Mouse (Mus musculus) duodenum, adult 2 months (tissue): Measurements from ENCODE around the gene Ccdc189. TPM values are rescaled to one million over a fixed set of nuclear protein-coding genes. Genes with fewer than 3 reads are reported as not detected.

Source experiments
- polyA plus RNA-seq: library from polyadenylated mRNA; depleted of rRNA; stranded (reverse); fragments of >200 nt; gene quantifications from 2 replicates; pipeline ENCODE4 v1.2.3, GENCODE M21; 2012; ENCODE audit warnings: low replicate concordance; rRNA removed

Gene Ccdc189
- polyA plus RNA-seq: 0.97 and 1.6 TPM in 2 replicates

GRCm38 (mm10) chr7:127588011-127588871 is at the start of gene Ccdc189, which contains the start of gene Rnf40:
Gene Ccdc189 (minus strand): TSS chr7:127588595.
Gene Rnf40 (plus strand): TSS chr7:127588767.

DNA sequence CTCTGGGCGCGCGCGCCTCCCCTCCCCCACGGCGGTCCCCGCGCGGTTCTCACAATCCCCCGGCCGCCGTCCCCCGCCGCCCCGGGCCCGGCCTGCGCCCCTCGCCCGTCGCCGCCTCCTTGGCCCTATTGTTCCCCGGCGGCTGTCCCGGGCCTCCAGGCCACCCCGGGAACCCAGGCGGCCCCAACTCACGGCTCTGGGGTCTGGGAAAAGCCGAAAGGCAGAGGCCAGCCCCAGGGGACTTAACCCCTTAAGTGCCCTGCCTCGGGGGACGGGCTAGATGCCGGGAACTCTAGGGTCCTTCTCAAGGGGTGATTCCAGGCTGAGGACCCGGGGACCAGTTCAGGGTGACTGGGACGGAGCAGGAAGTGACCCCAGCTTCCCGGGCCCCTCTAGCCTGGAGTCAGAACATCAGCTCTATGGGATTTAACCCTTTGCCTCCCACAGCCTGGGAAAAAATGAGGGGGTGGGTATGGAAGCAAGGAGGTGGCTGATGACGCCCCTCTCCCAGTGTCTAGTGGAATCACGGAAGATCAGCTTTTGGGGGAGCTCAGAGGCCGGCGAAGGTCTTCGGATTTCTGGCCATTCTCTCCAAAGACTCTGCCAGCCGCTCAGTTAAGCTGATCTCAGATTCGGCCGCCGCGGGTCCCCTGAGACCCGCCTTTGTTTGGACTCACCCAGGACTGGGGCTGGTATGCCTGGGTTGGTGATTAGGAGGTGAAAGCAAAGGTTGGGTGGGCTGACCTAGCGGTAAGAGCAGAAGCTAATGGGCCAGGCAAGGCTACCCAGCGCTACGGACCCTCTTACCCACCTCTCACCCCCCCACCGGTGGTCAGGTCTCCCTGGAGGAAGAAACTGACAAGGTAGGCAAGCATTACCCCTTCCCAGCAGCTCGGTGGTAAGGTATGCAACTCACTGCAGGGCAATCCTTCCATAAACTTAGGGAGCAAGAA is 26.8 kb upstream of the Ccdc189 start, which contains the start of gene Zfp629:
Gene Zfp629 (minus strand): TSS at position 907 of the 953 bp plus-strand sequence.

GRCm38 (mm10) chr7:127572895-127573471 is 15.4 kb downstream of the Ccdc189 start, which contains the start of gene Phkg2:
Gene Phkg2 (plus strand): TSS chr7:127573340.

GRCm38 (mm10) chr7:127561340-127561858 is 27.0 kb downstream of the Ccdc189 start, which contains the start of gene Tmem265:
Gene Tmem265 (plus strand): TSS chr7:127561390.

Other genes starting within 250 kb of the Ccdc189 start
- gene Zfp768, start 243.0 kb downstream of the Ccdc189 start, polyA plus RNA-seq: 54.7 and 77.2 TPM in 2 replicates
- 15.0 and 20.1 TPM in 2 replicates for gene Zfp747, start 212.5 kb downstream of the Ccdc189 start, polyA plus RNA-seq
- 5.3 and 6.4 TPM in 2 replicates for gene 9130019O22Rik, start 201.4 kb downstream of the Ccdc189 start, polyA plus RNA-seq
- gene E430018J23Rik, start 195.0 kb downstream of the Ccdc189 start, polyA plus RNA-seq: 13.3 and 15.1 TPM in 2 replicates
- gene Zfp764, start 181.8 kb downstream of the Ccdc189 start, polyA plus RNA-seq: 3.9 and 4.6 TPM in 2 replicates
- gene Zfp688, start 166.5 kb downstream of the Ccdc189 start, polyA plus RNA-seq: 21.7 and 35.2 TPM in 2 replicates
- gene Zfp689, start 139.4 kb downstream of the Ccdc189 start, polyA plus RNA-seq: 3.7 and 4.3 TPM in 2 replicates
- gene Prr14, start 129.0 kb downstream of the Ccdc189 start, polyA plus RNA-seq: 62.8 and 68.1 TPM in 2 replicates
- gene Fbrs, start 109.4 kb downstream of the Ccdc189 start, polyA plus RNA-seq: 36.5 and 43.2 TPM in 2 replicates
- 17.5 and 20.0 TPM in 2 replicates for gene Srcap, start 76.6 kb downstream of the Ccdc189 start, polyA plus RNA-seq
- 5.6 and 10.2 TPM in 2 replicates for gene Gm42715, start 69.0 kb downstream of the Ccdc189 start, polyA plus RNA-seq
- 1.2 and 3.0 TPM in 2 replicates for gene Tmem265, start 27.2 kb downstream of the Ccdc189 start, polyA plus RNA-seq
- 28.3 and 32.0 TPM in 2 replicates for gene Phkg2, start 15.3 kb downstream of the Ccdc189 start, polyA plus RNA-seq
- 15.9 and 16.2 TPM in 2 replicates for gene Rnf40, start 172 bp upstream of the Ccdc189 start, polyA plus RNA-seq
- 3.0 and 7.2 TPM in 2 replicates for gene Zfp629, start 27.2 kb upstream of the Ccdc189 start, polyA plus RNA-seq
- 30.7 and 46.2 TPM in 2 replicates for gene Bcl7c, start 120.3 kb upstream of the Ccdc189 start, polyA plus RNA-seq
- gene Ctf1, start 124.1 kb upstream of the Ccdc189 start, polyA plus RNA-seq: 18.0 and 22.0 TPM in 2 replicates
- gene Ctf2, start 143.6 kb upstream of the Ccdc189 start, polyA plus RNA-seq: not detected in 2 replicates
- gene Fbxl19, start 155.9 kb upstream of the Ccdc189 start, polyA plus RNA-seq: 51.0 and 74.6 TPM in 2 replicates
- 23.5 and 26.0 TPM in 2 replicates for gene Orai3, start 181.2 kb upstream of the Ccdc189 start, polyA plus RNA-seq
- 6.8 and 8.0 TPM in 2 replicates for gene Setd1a, start 188.1 kb upstream of the Ccdc189 start, polyA plus RNA-seq
- gene Gm49388, start 197.0 kb upstream of the Ccdc189 start, polyA plus RNA-seq: not detected in 2 replicates
- 39.8 and 42.6 TPM in 2 replicates for gene Hsd3b7, start 212.0 kb upstream of the Ccdc189 start, polyA plus RNA-seq
- gene Stx4a, start 235.7 kb upstream of the Ccdc189 start, polyA plus RNA-seq: 40.2 and 59.7 TPM in 2 replicates
- 2.0 and 3.3 TPM in 2 replicates for gene Stx1b, start 236.0 kb upstream of the Ccdc189 start, polyA plus RNA-seq